Mouse (Mus musculus) adrenal gland, postnatal 14 days (tissue): ENCODE measurements around the gene 2210016F16Rik. TPM values are rescaled to one million over a fixed set of nuclear protein-coding genes. Genes with fewer than 3 reads are reported as not detected.
"Not testable (repeated sequence)": the region's sequence is repeated elsewhere in the genome, so short reads cannot be mapped to it uniquely, and the experiment has no call there.

Source experiments
- DNase-seq: peaks from one replicate; pipeline ENCODE4 v3.0.0; 2021; ENCODE audit warnings: mixed read lengths
- long read RNA-seq, 2 experiments: library from polyadenylated mRNA; stranded (forward); transcript quantifications; one replicate each; pipeline ENCODE4 v2.0.0; 2021
- total RNA-seq: library from RNA; stranded (reverse); gene quantifications from 2 replicates; pipeline ENCODE4 v1.2.3, GENCODE M21; 2021

2210016F16Rik gene
- total RNA-seq: 25.4 and 26.2 TPM in 2 replicates
- long read RNA-seq, experiment 1, transcript 2210016F16Rik-201 (4 exons, 3,051 nt): major isoform, 91 of 126 reads
- long read RNA-seq, experiment 1, partial matches to known transcripts: 32 of 126 reads
- long read RNA-seq, experiment 1, other reads (novel, unspliced or antisense): 3 of 126 reads
- long read RNA-seq, experiment 2, transcript 2210016F16Rik-201 (4 exons, 3,051 nt): major isoform, 84 of 137 reads
- long read RNA-seq, experiment 2, partial matches to known transcripts: 8 of 137 reads
- long read RNA-seq, experiment 2, other reads (novel, unspliced or antisense): 45 of 137 reads

- peak; percentile 81 for DNase-seq
Observed at GRCm38 (mm10) chr13:58384779-58385546, at the start of gene 2210016F16Rik. Gene 2210016F16Rik, minus strand, starts transcription at chr13:58385225.

- no peak for DNase-seq
Observed at GRCm38 (mm10) chr13:58423061-58423660, 38.1 kb upstream of the 2210016F16Rik start.

- no peak for DNase-seq
Observed at GRCm38 (mm10) chr13:58422242-58422641, 37.2 kb upstream of the 2210016F16Rik start.

- peak; percentile 18 for DNase-seq
Observed at GRCm38 (mm10) chr13:58421026-58421425, 36.0 kb upstream of the 2210016F16Rik start.

- DNase-seq: no peak
Observed at GRCm38 (mm10) chr13:58419266-58419665, 34.2 kb upstream of the 2210016F16Rik start.

- no peak for DNase-seq
Observed at GRCm38 (mm10) chr13:58418656-58419055, 33.6 kb upstream of the 2210016F16Rik start.

GRCm38 (mm10) chr13:58415838-58416237, 30.8 kb upstream of the 2210016F16Rik start:
- DNase-seq: peak; percentile 35

GRCm38 (mm10) chr13:58415374-58415773, 30.3 kb upstream of the 2210016F16Rik start:
- DNase-seq: peak; percentile 67

- no peak for DNase-seq
Observed at GRCm38 (mm10) chr13:58411073-58411472, 26.0 kb upstream of the 2210016F16Rik start.

- not testable (repeated sequence) for DNase-seq
Observed at GRCm38 (mm10) chr13:58403243-58403642, 18.2 kb upstream of the 2210016F16Rik start, which contains the start of gene Hnrnpk. Gene Hnrnpk, minus strand, starts transcription at chr13:58403343.

GRCm38 (mm10) chr13:58402744-58403110, 17.7 kb upstream of the 2210016F16Rik start:
- DNase-seq: no peak

GRCm38 (mm10) chr13:58402003-58402743, 17.1 kb upstream of the 2210016F16Rik start, which contains the start of gene Rmi1:
Gene Rmi1, plus strand, starts transcription at chr13:58402248.
- peak; percentile 99 for DNase-seq

- DNase-seq: peak; percentile 92
Observed at GRCm38 (mm10) chr13:58401135-58402002, 16.3 kb upstream of the 2210016F16Rik start.

GRCm38 (mm10) chr13:58400576-58400975, 15.6 kb upstream of the 2210016F16Rik start:
- no peak for DNase-seq

GRCm38 (mm10) chr13:58397651-58398050, 12.6 kb upstream of the 2210016F16Rik start:
- DNase-seq: peak; percentile 49

- DNase-seq: not testable (repeated sequence)
Observed at GRCm38 (mm10) chr13:58394392-58394791, 9.4 kb upstream of the 2210016F16Rik start.

- no peak for DNase-seq
Observed at GRCm38 (mm10) chr13:58389324-58389951, 4.4 kb upstream of the 2210016F16Rik start.

GRCm38 (mm10) chr13:58388379-58388778, 3.4 kb upstream of the 2210016F16Rik start:
- no peak for DNase-seq

- peak; percentile 81 for DNase-seq
Observed at GRCm38 (mm10) chr13:58387948-58388347, 2.9 kb upstream of the 2210016F16Rik start.

GRCm38 (mm10) chr13:58385547-58385920, 509 bp upstream of the 2210016F16Rik start:
- peak; percentile 6 for DNase-seq

GRCm38 (mm10) chr13:58384371-58384770, 654 bp downstream of the 2210016F16Rik start:
- peak; percentile 6 for DNase-seq
